Mouse (Mus musculus) G1E (cell line): ENCODE measurements around the gene Pds5b.

Source experiments
- CTCF ChIP-seq: IDR thresholded peaks from 2 replicates; pipeline ENCODE4 v1.5.1; 2012; ENCODE audit warnings: low read depth, low read length, inconsistent platforms, mixed read lengths
- GATA1 ChIP-seq: IDR thresholded peaks from 2 replicates; pipeline ENCODE4 v1.6.1; 2012; ENCODE audit warnings: borderline replicate concordance, low read length, inconsistent platforms, mixed read lengths
- POLR2AphosphoS5 ChIP-seq: IDR thresholded peaks from 2 replicates; pipeline ENCODE4 v1.6.1; 2012; ENCODE audit warnings: low read depth, low read length, inconsistent platforms; ENCODE audit not compliant: insufficient replicate concordance

GRCm38 (mm10) chr5:150629692-150630091 is 43.8 kb upstream of the Pds5b start:
- TF ChIP-seq CTCF = no peak
- no peak for TF ChIP-seq GATA1
- no peak for TF ChIP-seq POLR2AphosphoS5
